Mouse (Mus musculus): ENCODE data around the gene Scn3b. TPM values are rescaled to one million over a fixed set of nuclear protein-coding genes. Genes with fewer than 3 reads are reported as not detected.

Gene Scn3b
- polyA plus RNA-seq, 1 experiment from 2014 or later = 101 TPM

GRCm38 (mm10) chr9:40334617-40335016 is 65.6 kb downstream of the Scn3b start:
- H3K4me2 ChIP-seq = no peak overlapping the region
- H3K27ac ChIP-seq = no peak overlapping the region
- H3K27me3 ChIP-seq = no peaks in the 10 kb centered on the region
- no peak overlapping the region for H3K9ac ChIP-seq
- no peaks in the 10 kb centered on the region for H3K9me3 ChIP-seq
- H3K4me1 ChIP-seq (replicated peaks) = peaks cover 19% of the 10 kb centered on the region
- H3K36me3 ChIP-seq = peaks cover 25% of the 10 kb centered on the region
- no peak overlapping the region for H3K4me3 ChIP-seq
- WGBS = 78% methylated on average over 2 of the region's 2 CpGs
- ATAC-seq (ENCODE audit: low FRiP score) = no peak

GRCm38 (mm10) chr9:40336701-40337100 is 67.7 kb downstream of the Scn3b start:
- WGBS = 50% methylated on average over 5 of the region's 5 CpGs

GRCm38 (mm10) chr9:40337131-40337820 is 68.3 kb downstream of the Scn3b start:
- 75% methylated on average over 4 of the region's 4 CpGs for WGBS
- Histone ChIP-seq H3K4me3 (no peak overlapping the region), H3K4me1 (replicated peaks) (peaks cover 37% of the 10 kb centered on the region), H3K36me3 (peaks cover 10% of the 10 kb centered on the region), H3K27me3 (no peaks in the 10 kb centered on the region), H3K9me3 (no peaks in the 10 kb centered on the region), H3K4me2 (no peak overlapping the region), H3K27ac (peak overlapping the region; percentile 72), H3K9ac (no peak overlapping the region)
- no peak for ATAC-seq (ENCODE audit: low FRiP score)

More at GRCm38 (mm10) chr9:40336701-40337100, 67.7 kb downstream of the Scn3b start:
- Histone ChIP-seq H3K4me2 (0 out of 2 replicates have a peak overlapping the region, but pooled peaks have one; percentile 13), H3K9me3 (no peaks in the 10 kb centered on the region), H3K4me3 (no peak overlapping the region), H3K27me3 (no peaks in the 10 kb centered on the region), H3K36me3 (peaks cover 15% of the 10 kb centered on the region), H3K4me1 (replicated peaks) (peaks cover 31% of the 10 kb centered on the region), H3K27ac (peak overlapping the region; percentile 72), H3K9ac (no peak overlapping the region)
- ATAC-seq (ENCODE audit: low FRiP score) = no peak

DNA sequence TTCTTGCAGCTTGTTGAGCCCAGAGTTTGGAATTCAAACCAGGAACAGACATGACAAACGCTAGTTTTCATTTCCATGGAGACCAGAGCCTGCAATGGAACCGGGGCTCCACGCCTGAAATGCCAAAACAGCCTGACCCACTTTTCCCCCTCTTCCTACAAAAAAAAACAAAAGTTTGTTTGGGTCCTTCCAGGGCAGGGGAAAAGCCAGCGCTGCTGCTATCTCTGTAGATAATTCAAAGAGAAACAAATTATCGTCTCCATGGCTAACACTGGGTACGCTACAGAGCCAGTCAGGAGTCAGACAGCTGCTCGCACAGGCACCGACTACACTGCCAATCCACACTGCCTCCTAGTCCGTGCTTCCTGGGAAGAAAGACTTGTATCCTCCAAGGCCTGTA is 70.6 kb downstream of the Scn3b start:
- H3K9me3 ChIP-seq = no peaks in the 10 kb centered on the region
- H3K4me2 ChIP-seq = no peak overlapping the region
- no peaks in the 10 kb centered on the region for H3K27me3 ChIP-seq
- H3K4me1 ChIP-seq (replicated peaks) = peaks cover 54% of the 10 kb centered on the region
- H3K27ac ChIP-seq = peak overlapping the region; percentile 58
- H3K9ac ChIP-seq = no peak overlapping the region
- no peaks in the 10 kb centered on the region for H3K36me3 ChIP-seq
- WGBS = 58% methylated on average over 9 of the region's 9 CpGs
- ATAC-seq (ENCODE audit: low FRiP score) = no peak
- H3K4me3 ChIP-seq = no peak overlapping the region

Other genes starting within 250 kb of the Scn3b start
- gene Olfr981, start 247.8 kb upstream of the Scn3b start, polyA plus RNA-seq (2015; fragmentation: Nextera tagmentation; extraction: Ambion mirVana) = not detected in 2 replicates
- not detected in 2 replicates for gene Olfr982, start 195.4 kb upstream of the Scn3b start, polyA plus RNA-seq (2015; fragmentation: Nextera tagmentation; extraction: Ambion mirVana)
- not detected in 2 replicates for gene Olfr983, start 175.6 kb upstream of the Scn3b start, polyA plus RNA-seq (2015; fragmentation: Nextera tagmentation; extraction: Ambion mirVana)
- not detected in 2 replicates for gene Olfr984, start 155.0 kb upstream of the Scn3b start, polyA plus RNA-seq (2015; fragmentation: Nextera tagmentation; extraction: Ambion mirVana)
- gene Olfr985, start 139.0 kb upstream of the Scn3b start, polyA plus RNA-seq (2015; fragmentation: Nextera tagmentation; extraction: Ambion mirVana) = not detected in 2 replicates
- not detected in 2 replicates for gene Tmem225, start 121.1 kb upstream of the Scn3b start, polyA plus RNA-seq (2015; fragmentation: Nextera tagmentation; extraction: Ambion mirVana)
- not detected in 2 replicates for gene Olfr986, start 88.3 kb upstream of the Scn3b start, polyA plus RNA-seq (2015; fragmentation: Nextera tagmentation; extraction: Ambion mirVana)
- gene Zfp202, start 76.9 kb upstream of the Scn3b start, polyA plus RNA-seq (2015; fragmentation: Nextera tagmentation; extraction: Ambion mirVana) = 8.5 and 9.5 TPM in 2 replicates